Mouse (Mus musculus): ENCODE data around the gene Surf1. TPM values are rescaled to one million over a fixed set of nuclear protein-coding genes. Genes with fewer than 3 reads are reported as not detected.

The Surf1 gene
- polyA plus RNA-seq (2015; fragmentation: Nextera tagmentation; extraction: Ambion mirVana) = 68.7 and 69.3 TPM in 2 replicates

- H3K4me2 ChIP-seq (replicated peaks) = peak within 1 kb of the TSS; percentile 89
- peak; percentile 83 for ATAC-seq
- 1% methylated on average over 47 of the region's 47 CpGs for WGBS
- H3K27me3 ChIP-seq (replicated peaks) = no peaks in the 10 kb centered on the region
- no peaks in the 10 kb centered on the region for H3K9me3 ChIP-seq
- peaks cover 39% of the 10 kb centered on the region for H3K36me3 ChIP-seq
- peak within 1 kb of the TSS; percentile 57 for H3K4me3 ChIP-seq (replicated peaks)
- H3K4me1 ChIP-seq (replicated peaks) = peaks cover 32% of the 10 kb centered on the region
- peak within 1 kb of the TSS; percentile 64 for H3K9ac ChIP-seq
- peak within 1 kb of the TSS; percentile 73 for H3K27ac ChIP-seq
Observed at GRCm38 (mm10) chr2:26915927-26916728, at the start of gene Surf1, which contains the start of gene Surf2. TSS of gene Surf1 (minus strand) at chr2:26916530. TSS of gene Surf2 (plus strand) at chr2:26916367.

GRCm38 (mm10) chr2:26964724-26965370, 48.5 kb upstream of the Surf1 start:
- H3K36me3 ChIP-seq = peaks cover 9% of the 10 kb centered on the region
- no peaks in the 10 kb centered on the region for H3K9me3 ChIP-seq
- H3K27me3 ChIP-seq (replicated peaks) = no peaks in the 10 kb centered on the region
- peak; percentile 46 for ATAC-seq
- H3K4me3 ChIP-seq (replicated peaks) = peak overlapping the region; percentile 82
- H3K4me2 ChIP-seq (replicated peaks) = peak overlapping the region; percentile 79
- peaks cover 14% of the 10 kb centered on the region for H3K4me1 ChIP-seq (replicated peaks)
- peak overlapping the region; percentile 100 for H3K27ac ChIP-seq
- WGBS = 17% methylated on average over 14 of the region's 14 CpGs
- H3K9ac ChIP-seq = peak overlapping the region; percentile 89

- peak within 1 kb of the TSS; percentile 82 for H3K4me3 ChIP-seq (replicated peaks)
- WGBS = under 1% methylated on average over 50 of the region's 50 CpGs
- ATAC-seq = peak; percentile 95
- H3K27me3 ChIP-seq (replicated peaks) = no peaks in the 10 kb centered on the region
- peaks cover 14% of the 10 kb centered on the region for H3K4me1 ChIP-seq (replicated peaks)
- H3K9ac ChIP-seq = peak within 1 kb of the TSS; percentile 89
- peak within 1 kb of the TSS; percentile 100 for H3K27ac ChIP-seq
- peak within 1 kb of the TSS; percentile 79 for H3K4me2 ChIP-seq (replicated peaks)
- H3K9me3 ChIP-seq = no peaks in the 10 kb centered on the region
- peaks cover 12% of the 10 kb centered on the region for H3K36me3 ChIP-seq
Observed at GRCm38 (mm10) chr2:26963923-26964723, 47.8 kb upstream of the Surf1 start, which contains the start of gene Rexo4. TSS of gene Rexo4 (minus strand) at chr2:26964386.

GRCm38 (mm10) chr2:26960756-26961155, 44.4 kb upstream of the Surf1 start:
- ATAC-seq = no peak
- H3K36me3 ChIP-seq = peaks cover 30% of the 10 kb centered on the region
- H3K4me3 ChIP-seq (replicated peaks) = no peak overlapping the region
- H3K27me3 ChIP-seq (replicated peaks) = no peaks in the 10 kb centered on the region
- no peak overlapping the region for H3K9ac ChIP-seq
- no peak overlapping the region for H3K27ac ChIP-seq
- H3K4me1 ChIP-seq (replicated peaks) = peaks cover 14% of the 10 kb centered on the region
- H3K9me3 ChIP-seq = no peaks in the 10 kb centered on the region
- H3K4me2 ChIP-seq (replicated peaks) = no peak overlapping the region
- WGBS = 73% methylated on average over 4 of the region's 4 CpGs

GRCm38 (mm10) chr2:26957488-26957859, 41.1 kb upstream of the Surf1 start:
- Histone ChIP-seq H3K9ac (no peak overlapping the region), H3K4me1 (replicated peaks) (0 out of 2 replicates have a peak, but pooled peaks cover 2% of the 10 kb centered on the region), H3K4me2 (replicated peaks) (no peak overlapping the region; the same call in 1 of the 2 replicates), H3K27ac (peak overlapping the region; percentile 52), H3K27me3 (replicated peaks) (no peaks in the 10 kb centered on the region), H3K9me3 (no peaks in the 10 kb centered on the region), H3K4me3 (replicated peaks) (no peak overlapping the region), H3K36me3 (peaks cover 53% of the 10 kb centered on the region)
- 61% methylated on average over 2 of the region's 2 CpGs for WGBS
- peak; percentile 18 for ATAC-seq

GRCm38 (mm10) chr2:26956811-26957487, 40.6 kb upstream of the Surf1 start:
- no peak overlapping the region; the same call in 1 of the 2 replicates for H3K4me2 ChIP-seq (replicated peaks)
- peak overlapping the region; percentile 52 for H3K27ac ChIP-seq
- 75% methylated on average over 12 of the region's 12 CpGs for WGBS
- peak; percentile 95 for ATAC-seq
- H3K36me3 ChIP-seq = peaks cover 54% of the 10 kb centered on the region
- 0 out of 2 replicates have a peak, but pooled peaks cover 2% of the 10 kb centered on the region for H3K4me1 ChIP-seq (replicated peaks)
- H3K4me3 ChIP-seq (replicated peaks) = no peak overlapping the region
- H3K9ac ChIP-seq = no peak overlapping the region
- H3K27me3 ChIP-seq (replicated peaks) = no peaks in the 10 kb centered on the region
- no peaks in the 10 kb centered on the region for H3K9me3 ChIP-seq

GRCm38 (mm10) chr2:26954735-26955395, 38.5 kb upstream of the Surf1 start:
- 93% methylated on average over 2 of the region's 2 CpGs for WGBS
- no peak overlapping the region for H3K4me2 ChIP-seq (replicated peaks)
- no peaks in the 10 kb centered on the region for H3K27me3 ChIP-seq (replicated peaks)
- no peak overlapping the region for H3K4me3 ChIP-seq (replicated peaks)
- H3K27ac ChIP-seq = no peak overlapping the region
- H3K9ac ChIP-seq = no peak overlapping the region
- no peaks in the 10 kb centered on the region for H3K4me1 ChIP-seq (replicated peaks)
- no peak for ATAC-seq
- H3K9me3 ChIP-seq = no peaks in the 10 kb centered on the region
- peaks cover 48% of the 10 kb centered on the region for H3K36me3 ChIP-seq

GRCm38 (mm10) chr2:26952866-26953265, 36.5 kb upstream of the Surf1 start:
- Histone ChIP-seq H3K4me3 (replicated peaks) (no peak overlapping the region), H3K9me3 (no peaks in the 10 kb centered on the region), H3K4me1 (replicated peaks) (no peaks in the 10 kb centered on the region), H3K27ac (no peak overlapping the region), H3K27me3 (replicated peaks) (no peaks in the 10 kb centered on the region), H3K4me2 (replicated peaks) (no peak overlapping the region), H3K9ac (no peak overlapping the region), H3K36me3 (peaks cover 41% of the 10 kb centered on the region)
- no peak for ATAC-seq
- WGBS = 84% methylated on average over 8 of the region's 8 CpGs

GRCm38 (mm10) chr2:26952193-26952592, 35.9 kb upstream of the Surf1 start:
- H3K36me3 ChIP-seq = peaks cover 34% of the 10 kb centered on the region

GRCm38 (mm10) chr2:26951346-26951905, 35.1 kb upstream of the Surf1 start:
- Histone ChIP-seq H3K9me3 (no peaks in the 10 kb centered on the region), H3K4me2 (replicated peaks) (no peak overlapping the region), H3K4me3 (replicated peaks) (no peak overlapping the region), H3K27ac (no peak overlapping the region), H3K36me3 (peaks cover 33% of the 10 kb centered on the region), H3K4me1 (replicated peaks) (no peaks in the 10 kb centered on the region), H3K9ac (no peak overlapping the region), H3K27me3 (replicated peaks) (no peaks in the 10 kb centered on the region)
- ATAC-seq = no peak
- 83% methylated on average over 8 of the region's 8 CpGs for WGBS

More at GRCm38 (mm10) chr2:26952193-26952592, 35.9 kb upstream of the Surf1 start:
- Histone ChIP-seq H3K27me3 (replicated peaks) (no peaks in the 10 kb centered on the region), H3K4me3 (replicated peaks) (no peak overlapping the region), H3K9me3 (no peaks in the 10 kb centered on the region), H3K27ac (no peak overlapping the region), H3K4me2 (replicated peaks) (no peak overlapping the region), H3K9ac (no peak overlapping the region), H3K4me1 (replicated peaks) (no peaks in the 10 kb centered on the region)
- no peak for ATAC-seq
- WGBS = 86% methylated on average over 4 of the region's 4 CpGs

- Histone ChIP-seq H3K4me1 (replicated peaks) (no peaks in the 10 kb centered on the region), H3K9me3 (no peaks in the 10 kb centered on the region), H3K27me3 (replicated peaks) (no peaks in the 10 kb centered on the region), H3K9ac (no peak overlapping the region), H3K4me3 (replicated peaks) (no peak overlapping the region), H3K4me2 (replicated peaks) (no peak overlapping the region), H3K36me3 (peaks cover 33% of the 10 kb centered on the region), H3K27ac (no peak overlapping the region)
- 94% methylated on average over 2 of the region's 2 CpGs for WGBS
- ATAC-seq = no peak
Observed at GRCm38 (mm10) chr2:26950411-26950810, 34.1 kb upstream of the Surf1 start.
